Mouse (Mus musculus) limb, embryonic 14.5 days (tissue): ENCODE results near the gene Ssx2ip. TPM values are rescaled to one million over a fixed set of nuclear protein-coding genes. Genes with fewer than 3 reads are reported as not detected.

Experiments
- ATAC-seq: fragments of 200-750 bp; cut with Nextera tagmentation; 2 replicates; pipeline ENCODE4 v1.8.0; 2017; ENCODE audit warnings: low read depth, moderate number of reproducible peaks, moderate TSS enrichment; ENCODE audit not compliant: low FRiP score
- DNase-seq: peaks from one replicate; pipeline ENCODE4 v3.0.0-alpha.2; 2015; ENCODE audit warnings: low spot score
- H3K27ac ChIP-seq: fragments of 300-500 bp; sonication (generic); replicated peaks from 2 replicates; pipeline ENCODE4 v1.5.1; 2014; ENCODE audit warnings: low read depth, mild to moderate bottlenecking, low read length, moderate library complexity, mixed read lengths
- H3K27me3 ChIP-seq: fragments of 300-500 bp; sonication (generic); 2 replicates; pipeline ENCODE4 v1.6.1; 2014; ENCODE audit warnings: low read length, mixed read lengths; ENCODE audit not compliant: control insufficient read depth, insufficient read depth
- H3K36me3 ChIP-seq: fragments of 300-500 bp; sonication (generic); 2 replicates; pipeline ENCODE4 v1.6.1; 2014; ENCODE audit warnings: mild to moderate bottlenecking, low read length, moderate library complexity, mixed read lengths; ENCODE audit not compliant: control insufficient read depth, insufficient read depth
- H3K4me1 ChIP-seq: fragments of 300-500 bp; sonication (generic); 2 replicates; pipeline ENCODE4 v1.6.1; 2014; ENCODE audit warnings: antibody characterized with exemption, low read length, mixed read lengths; ENCODE audit not compliant: control insufficient read depth, insufficient read depth
- H3K4me2 ChIP-seq: fragments of 300-500 bp; sonication (generic); replicated peaks from 2 replicates; pipeline ENCODE4 v1.6.1; 2014; ENCODE audit warnings: low read depth, mild to moderate bottlenecking, low read length, moderate library complexity; ENCODE audit not compliant: severe bottlenecking
- H3K4me3 ChIP-seq: fragments of 300-500 bp; sonication (generic); replicated peaks from 2 replicates; pipeline ENCODE4 v1.5.1; 2014; ENCODE audit warnings: low read length
- H3K9ac ChIP-seq: fragments of 300-500 bp; sonication (generic); 2 replicates; pipeline ENCODE4 v1.6.1; 2014; ENCODE audit warnings: mild to moderate bottlenecking, low read depth, low read length, moderate library complexity; ENCODE audit not compliant: severe bottlenecking
- H3K9me3 ChIP-seq: fragments of 300-500 bp; sonication (generic); 2 replicates; pipeline ENCODE4 v1.6.1; 2016; ENCODE audit warnings: low read length; ENCODE audit not compliant: control insufficient read depth
- POLR2A ChIP-seq: fragments of 200-500 bp; IDR thresholded peaks from 2 replicates; pipeline ENCODE4 v1.8.0; 2012; ENCODE audit warnings: inconsistent platforms, mild to moderate bottlenecking, moderate library complexity, borderline replicate concordance; ENCODE audit not compliant: insufficient read depth, insufficient read length; ENCODE audit errors: extremely low read depth
- WGBS: fragments of 180-500 bp; shearing (Covaris S2); extraction: QIAGEN DNeasy Blood & Tissue Kit; methylation state at CpG from one replicate; pipeline ENCODE4 v1.1.7; 2014; 5-methylcytosine and 5-hydroxymethylcytosine counted together
- microRNA-seq: library from miRNA; unstranded; fragments of <30 nt; microRNA quantifications from one replicate; pipeline ENCODE4, GENCODE M21; 2016
- polyA plus RNA-seq, 2 experiments: library from polyadenylated mRNA; depleted of rRNA in 1 of 2; stranded (reverse) in 1 of 2; unstranded in 1 of 2; fragments of >200 nt; fragmentation: Nextera tagmentation in 1 of 2; extraction: Ambion mirVana in 1 of 2; gene quantifications; 2 replicates each; pipeline versions ENCODE4 v1.2.1 to v1.2.3; 2012 to 2014

Ssx2ip gene
- polyA plus RNA-seq, 2 experiments = 12.2 to 32.6 TPM

DNA sequence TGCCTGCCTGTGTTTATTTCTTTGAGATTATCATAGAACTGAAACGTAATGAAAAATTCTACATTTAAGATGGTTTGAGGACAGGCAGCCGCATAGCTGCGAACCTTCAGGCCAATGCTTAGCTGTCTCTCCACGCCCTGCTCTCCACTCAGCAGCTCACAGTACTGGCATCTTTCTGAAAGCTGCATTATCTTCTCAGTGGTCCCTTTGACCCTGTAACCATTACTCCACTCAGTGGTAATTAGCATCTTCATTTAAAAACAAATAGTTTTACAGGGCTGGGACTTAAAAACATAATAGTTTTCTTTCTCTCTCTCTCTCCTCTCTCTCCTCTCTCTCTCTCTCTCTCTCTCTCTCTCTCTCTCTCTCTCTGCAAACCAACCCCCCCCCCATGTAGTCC, 68.2 kb downstream of the Ssx2ip start:
- TF ChIP-seq POLR2A = no peak
- no peak for DNase-seq
- H3K4me3 ChIP-seq = no peak overlapping the region
- H3K9me3 ChIP-seq = no peaks in the 10 kb centered on the region
- H3K4me1 ChIP-seq = no peaks in the 10 kb centered on the region
- no peak overlapping the region for H3K27ac ChIP-seq
- no peak overlapping the region for H3K4me2 ChIP-seq
- H3K27me3 ChIP-seq = no peaks in the 10 kb centered on the region
- no peak overlapping the region for H3K9ac ChIP-seq
- H3K36me3 ChIP-seq = no peaks in the 10 kb centered on the region
- WGBS = 77% methylated on average over 4 of the region's 4 CpGs
- ATAC-seq = no peak

DNA sequence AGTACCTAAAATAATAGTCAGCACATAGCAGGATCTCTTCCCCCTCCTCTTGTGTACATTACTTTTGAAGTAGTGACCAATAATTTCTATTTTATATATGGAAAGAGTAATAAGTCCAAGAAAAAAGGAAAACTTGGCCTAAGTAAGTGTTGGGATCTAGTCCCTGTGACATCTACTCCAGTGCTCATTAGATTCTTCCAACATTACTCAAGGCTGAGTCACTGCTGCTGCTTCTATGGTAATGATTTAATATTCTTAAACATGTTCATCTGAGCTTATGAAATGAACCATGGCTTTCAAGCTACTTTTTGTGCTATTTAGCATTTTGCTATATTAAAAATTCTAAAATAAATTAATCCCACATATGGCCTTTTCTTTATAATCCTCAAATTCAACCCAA, 69.3 kb downstream of the Ssx2ip start:
- Histone ChIP-seq H3K4me3 (no peak overlapping the region), H3K36me3 (no peaks in the 10 kb centered on the region), H3K4me1 (no peaks in the 10 kb centered on the region), H3K9ac (no peak overlapping the region), H3K27me3 (no peaks in the 10 kb centered on the region), H3K4me2 (no peak overlapping the region), H3K27ac (no peak overlapping the region), H3K9me3 (no peaks in the 10 kb centered on the region)
- no peak for TF ChIP-seq POLR2A
- DNase-seq (no peak), ATAC-seq (no peak)

DNA sequence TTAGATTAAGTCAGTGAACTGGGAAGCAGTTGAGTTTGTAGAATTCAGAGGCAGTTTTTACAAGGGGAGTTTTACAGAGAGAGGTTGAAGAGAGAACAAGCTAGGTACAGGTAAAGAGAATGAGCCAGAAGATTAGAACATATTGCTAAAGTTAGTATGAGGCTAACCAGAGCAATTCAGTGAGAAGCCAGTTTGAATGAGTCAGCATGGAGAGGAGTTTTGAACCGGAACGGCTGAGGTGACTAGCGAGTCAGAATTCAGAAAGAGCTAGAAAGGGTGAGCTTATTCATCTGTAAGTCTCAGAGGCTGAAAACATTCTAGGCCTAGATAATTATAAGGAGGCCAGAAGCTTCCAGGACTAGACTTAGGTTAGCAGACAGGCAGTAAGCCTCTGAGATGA, 70.0 kb downstream of the Ssx2ip start:
- WGBS = 88% methylated on average over 3 of the region's 3 CpGs
- no peak for DNase-seq
- TF ChIP-seq POLR2A = no peak

DNA sequence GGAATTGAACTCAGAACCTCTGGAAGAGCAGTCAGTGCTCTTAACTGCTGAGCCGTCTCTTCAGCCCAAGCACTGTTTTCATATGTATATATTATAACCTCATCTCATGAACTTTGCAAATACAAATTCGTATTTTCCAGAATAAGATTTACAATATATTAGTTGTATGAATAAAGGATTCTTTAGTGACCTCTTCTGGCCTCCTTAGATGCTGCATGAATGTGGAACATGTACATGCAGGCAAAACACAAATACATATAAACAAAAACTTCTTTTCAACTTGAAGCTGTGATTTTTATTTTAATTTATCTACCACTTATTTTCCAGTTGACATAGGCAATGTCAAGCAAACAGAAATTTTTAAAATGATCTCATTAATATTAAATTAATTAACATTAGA, 77.6 kb downstream of the Ssx2ip start:
- H3K4me3 ChIP-seq = no peak overlapping the region
- no peak overlapping the region for H3K9ac ChIP-seq
- no peak for TF ChIP-seq POLR2A
- no peak overlapping the region for H3K4me2 ChIP-seq
- WGBS = 73% methylated on average over 2 of the region's 2 CpGs
- no peak overlapping the region for H3K27ac ChIP-seq
- H3K36me3 ChIP-seq = no peaks in the 10 kb centered on the region
- no peak for ATAC-seq
- H3K27me3 ChIP-seq = no peaks in the 10 kb centered on the region
- no peaks in the 10 kb centered on the region for H3K4me1 ChIP-seq
- no peaks in the 10 kb centered on the region for H3K9me3 ChIP-seq
- DNase-seq = no peak

More for the DNA sequence above, 70.0 kb downstream of the Ssx2ip start:
- H3K4me3 ChIP-seq = no peak overlapping the region
- H3K27me3 ChIP-seq = no peaks in the 10 kb centered on the region
- H3K27ac ChIP-seq = no peak overlapping the region
- no peaks in the 10 kb centered on the region for H3K9me3 ChIP-seq
- no peak overlapping the region for H3K4me2 ChIP-seq
- no peaks in the 10 kb centered on the region for H3K36me3 ChIP-seq
- no peaks in the 10 kb centered on the region for H3K4me1 ChIP-seq
- no peak overlapping the region for H3K9ac ChIP-seq
- no peak for ATAC-seq

DNA sequence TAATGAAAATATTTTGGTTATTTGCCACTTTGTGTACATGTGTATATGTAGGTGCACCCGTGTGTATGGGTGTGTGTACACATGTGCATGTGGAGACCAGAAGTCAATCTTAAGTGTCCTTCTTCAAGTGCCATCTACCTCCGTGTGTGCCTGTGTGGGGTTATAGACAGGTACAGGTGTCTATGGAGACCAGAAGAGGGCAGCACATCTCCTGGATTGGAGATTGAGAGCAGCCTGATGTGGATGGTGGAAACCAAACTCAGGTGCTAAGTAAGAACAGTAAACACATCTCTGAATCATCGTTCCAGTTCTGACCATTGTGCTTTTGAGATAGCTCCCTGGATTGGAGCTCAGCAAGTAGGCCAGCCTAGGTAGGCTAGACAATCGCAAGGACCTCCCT, 82.0 kb downstream of the Ssx2ip start:
- Histone ChIP-seq H3K9ac (no peak overlapping the region), H3K27ac (no peak overlapping the region), H3K4me1 (no peaks in the 10 kb centered on the region), H3K9me3 (no peaks in the 10 kb centered on the region), H3K4me2 (no peak overlapping the region), H3K36me3 (no peaks in the 10 kb centered on the region), H3K27me3 (no peaks in the 10 kb centered on the region), H3K4me3 (no peak overlapping the region)
- ATAC-seq (no peak), DNase-seq (no peak)
- WGBS = 75% methylated on average over 4 of the region's 4 CpGs
- TF ChIP-seq POLR2A = no peak

Small RNAs within 50 kb of the gene (microRNA-seq; reads per million reads assigned to microRNA genes)
- gene Gm22901 = not detected

Other genes with a start within 250 kb of the Ssx2ip start
- 1.8 and 2.6 TPM in 2 replicates for gene Lpar3, start 183.7 kb upstream of the Ssx2ip start, polyA plus RNA-seq (2012; rRNA removed)
- gene Lpar3, start 183.7 kb upstream of the Ssx2ip start, polyA plus RNA-seq (2014; fragmentation: Nextera tagmentation; extraction: Ambion mirVana) = 2.2 TPM in 2 replicates
- gene Ctbs, start 45.2 kb downstream of the Ssx2ip start, polyA plus RNA-seq (2012; rRNA removed) = 5.2 and 5.4 TPM in 2 replicates
- 8.8 and 9.3 TPM in 2 replicates for gene Ctbs, start 45.2 kb downstream of the Ssx2ip start, polyA plus RNA-seq (2014; fragmentation: Nextera tagmentation; extraction: Ambion mirVana)
- 8.2 and 13.8 TPM in 2 replicates for gene Spata1, start 95.1 kb downstream of the Ssx2ip start, polyA plus RNA-seq (2012; rRNA removed)
- gene Spata1, start 95.1 kb downstream of the Ssx2ip start, polyA plus RNA-seq (2014; fragmentation: Nextera tagmentation; extraction: Ambion mirVana) = 6.4 and 7.0 TPM in 2 replicates
- gene Gng5, start 95.2 kb downstream of the Ssx2ip start, polyA plus RNA-seq (2012; rRNA removed) = 339 and 385 TPM in 2 replicates
- gene Gng5, start 95.2 kb downstream of the Ssx2ip start, polyA plus RNA-seq (2014; fragmentation: Nextera tagmentation; extraction: Ambion mirVana) = 839 and 880 TPM in 2 replicates
- gene Rpf1, start 116.8 kb downstream of the Ssx2ip start, polyA plus RNA-seq (2012; rRNA removed) = 27.3 and 41.5 TPM in 2 replicates
- gene Rpf1, start 116.8 kb downstream of the Ssx2ip start, polyA plus RNA-seq (2014; fragmentation: Nextera tagmentation; extraction: Ambion mirVana) = 46.2 and 47.5 TPM in 2 replicates
- gene Uox, start 165.8 kb downstream of the Ssx2ip start, polyA plus RNA-seq (2012; rRNA removed) = 0.19 and 0.33 TPM in 2 replicates
- 0.66 and 0.70 TPM in 2 replicates for gene Uox, start 165.8 kb downstream of the Ssx2ip start, polyA plus RNA-seq (2014; fragmentation: Nextera tagmentation; extraction: Ambion mirVana)
- gene Dnase2b, start 211.0 kb downstream of the Ssx2ip start, polyA plus RNA-seq (2012; rRNA removed) = 0.05 TPM in 1 of 2 replicates, not detected in the other
- 0.10 TPM in 1 of 2 replicates, not detected in the other for gene Dnase2b, start 211.0 kb downstream of the Ssx2ip start, polyA plus RNA-seq (2014; fragmentation: Nextera tagmentation; extraction: Ambion mirVana)
- gene 4930503B20Rik, start 246.7 kb downstream of the Ssx2ip start, polyA plus RNA-seq (2012; rRNA removed) = 0.09 TPM in 1 of 2 replicates, not detected in the other
- not detected in 2 replicates for gene 4930503B20Rik, start 246.7 kb downstream of the Ssx2ip start, polyA plus RNA-seq (2014; fragmentation: Nextera tagmentation; extraction: Ambion mirVana)